Mouse (Mus musculus): ENCODE data around the gene Ncf2. TPM values are rescaled to one million over a fixed set of nuclear protein-coding genes. Genes with fewer than 3 reads are reported as not detected.

The Ncf2 gene
- polyA plus RNA-seq, 1 experiment from 2014 or later, result 2.6 TPM

DNA sequence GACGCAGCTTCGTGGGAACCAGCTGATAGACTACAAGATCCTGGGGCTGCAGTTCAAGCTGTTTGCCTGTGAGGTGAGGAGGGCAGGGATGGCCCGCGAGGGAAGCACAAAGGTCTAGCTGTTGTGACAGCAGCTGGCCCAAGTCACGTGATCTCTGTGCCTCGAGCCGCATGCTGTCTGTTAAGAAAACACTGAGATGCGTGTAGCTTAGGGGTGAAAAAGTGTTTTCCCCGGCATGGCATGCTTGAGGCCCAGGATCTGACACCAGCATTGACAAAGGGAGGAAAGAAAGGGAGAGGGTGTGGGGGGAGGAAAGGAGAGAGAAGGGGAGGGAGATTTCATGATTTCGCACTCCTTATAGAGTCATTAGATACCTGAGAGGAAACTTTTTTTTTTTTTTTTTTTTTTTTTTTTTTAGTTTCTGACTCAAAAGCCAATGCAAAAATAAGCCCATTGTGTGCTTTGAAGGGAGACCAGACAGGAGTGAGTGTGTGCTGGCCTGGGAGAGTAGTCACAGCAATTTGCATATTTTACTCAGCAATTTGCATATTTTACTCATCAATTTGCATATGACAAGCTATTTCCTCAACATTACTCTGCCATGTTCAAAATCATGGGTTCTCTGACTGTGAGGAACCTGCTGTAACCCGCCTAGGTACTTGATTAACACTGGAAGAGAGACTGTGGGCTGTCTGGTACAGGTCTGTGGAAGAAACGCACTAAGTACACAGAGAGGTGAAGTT is 17.2 kb downstream of the Ncf2 start:
- no peak overlapping the region for H3K27ac ChIP-seq (replicated peaks)
- H3K9me3 ChIP-seq (ENCODE audit: control insufficient read depth, low read length), result no peaks in the 10 kb centered on the region
- DNase-seq (ENCODE audit: low spot score) (no peak), ATAC-seq (ENCODE audit: low FRiP score, low TSS enrichment) (no peak)
- H3K4me2 ChIP-seq (replicated peaks; ENCODE audit: low read depth), result no peak overlapping the region
- no peak overlapping the region for H3K4me3 ChIP-seq (ENCODE audit: low read depth, low read length)
- WGBS, result 39% methylated on average over 12 of the region's 12 CpGs
- H3K9ac ChIP-seq (ENCODE audit: low read length), result no peak overlapping the region
- no peak for TF ChIP-seq CTCF (IDR thresholded peaks at IDR 0.05; ENCODE audit: low read depth)
- TF ChIP-seq EP300 (optimal IDR thresholded peaks at IDR 0.05), result no peak
- no peaks in the 10 kb centered on the region for H3K4me1 ChIP-seq (replicated peaks; ENCODE audit: control insufficient read depth, insufficient read depth)
- H3K27me3 ChIP-seq (ENCODE audit: control insufficient read depth, insufficient read depth, low read length), result no peaks in the 10 kb centered on the region
- no peaks in the 10 kb centered on the region for H3K36me3 ChIP-seq (ENCODE audit: control insufficient read depth, insufficient read depth, low read length)

DNA sequence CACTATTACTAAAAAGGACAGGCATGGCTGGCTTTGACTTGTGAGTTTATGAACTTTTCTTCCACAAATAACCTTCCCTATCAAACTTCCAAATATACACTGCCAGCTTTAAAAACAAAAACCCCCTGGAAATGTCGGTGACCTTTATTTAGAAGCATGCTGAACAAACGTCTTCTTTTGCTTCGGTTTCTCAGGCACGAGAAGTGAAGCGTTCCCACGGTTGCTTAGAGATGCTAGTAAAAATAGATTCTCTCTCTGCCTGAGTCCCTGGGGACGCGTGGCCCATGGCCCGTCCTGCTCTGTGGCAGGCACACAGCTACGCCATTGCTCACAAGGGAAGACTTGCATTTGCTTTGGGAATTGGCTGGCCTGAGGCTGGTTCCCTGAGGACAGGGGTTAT is 17.8 kb downstream of the Ncf2 start:
- DNase-seq (ENCODE audit: low spot score) (no peak), ATAC-seq (ENCODE audit: low FRiP score, low TSS enrichment) (no peak)
- Histone ChIP-seq H3K4me3 (ENCODE audit: low read depth, low read length) (no peak overlapping the region), H3K4me1 (replicated peaks; ENCODE audit: control insufficient read depth, insufficient read depth) (no peaks in the 10 kb centered on the region), H3K27ac (replicated peaks) (0 out of 2 replicates have a peak overlapping the region, but pooled peaks have one; percentile 18), H3K36me3 (ENCODE audit: control insufficient read depth, insufficient read depth, low read length) (no peaks in the 10 kb centered on the region), H3K9me3 (ENCODE audit: control insufficient read depth, low read length) (no peaks in the 10 kb centered on the region), H3K27me3 (ENCODE audit: control insufficient read depth, insufficient read depth, low read length) (no peaks in the 10 kb centered on the region), H3K9ac (ENCODE audit: low read length) (no peak overlapping the region), H3K4me2 (replicated peaks; ENCODE audit: low read depth) (no peak overlapping the region)
- WGBS, result 35% methylated on average over 10 of the region's 10 CpGs
- no peak for TF ChIP-seq CTCF (IDR thresholded peaks at IDR 0.05; ENCODE audit: low read depth)
- no peak for TF ChIP-seq EP300 (optimal IDR thresholded peaks at IDR 0.05)

DNA sequence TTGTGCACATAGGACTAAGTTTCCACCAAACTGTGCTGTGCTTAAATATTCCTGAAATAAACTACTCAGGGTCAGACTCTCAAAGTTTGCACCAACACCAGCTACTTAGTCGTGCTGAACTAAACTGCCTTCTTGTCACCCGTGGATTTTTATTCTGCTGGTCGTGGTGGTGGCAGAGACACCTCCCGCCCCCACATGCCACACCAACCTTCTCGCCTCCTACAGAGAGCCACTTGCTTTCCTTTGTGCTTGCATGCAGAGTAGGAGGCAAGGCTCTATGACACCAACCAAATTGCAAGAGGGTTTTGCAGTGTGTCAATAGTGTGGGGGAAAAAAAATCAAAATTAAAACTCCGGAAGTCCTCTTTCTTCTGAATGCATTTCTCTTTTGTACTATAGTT is 19.6 kb downstream of the Ncf2 start:
- 78% methylated on average over 6 of the region's 6 CpGs for WGBS
- no peak for DNase-seq (ENCODE audit: low spot score)
- H3K4me3 ChIP-seq (ENCODE audit: low read depth, low read length), result no peak overlapping the region
- H3K9ac ChIP-seq (ENCODE audit: low read length), result no peak overlapping the region
- no peak overlapping the region for H3K27ac ChIP-seq (replicated peaks)
- H3K4me2 ChIP-seq (replicated peaks; ENCODE audit: low read depth), result no peak overlapping the region
- no peak for ATAC-seq (ENCODE audit: low FRiP score, low TSS enrichment)
- no peaks in the 10 kb centered on the region for H3K4me1 ChIP-seq (replicated peaks; ENCODE audit: control insufficient read depth, insufficient read depth)
- H3K36me3 ChIP-seq (ENCODE audit: control insufficient read depth, insufficient read depth, low read length), result no peaks in the 10 kb centered on the region
- H3K27me3 ChIP-seq (ENCODE audit: control insufficient read depth, insufficient read depth, low read length), result no peaks in the 10 kb centered on the region
- no peak for TF ChIP-seq EP300 (optimal IDR thresholded peaks at IDR 0.05)
- TF ChIP-seq CTCF (IDR thresholded peaks at IDR 0.05; ENCODE audit: low read depth), result no peak
- H3K9me3 ChIP-seq (ENCODE audit: control insufficient read depth, low read length), result no peaks in the 10 kb centered on the region

DNA sequence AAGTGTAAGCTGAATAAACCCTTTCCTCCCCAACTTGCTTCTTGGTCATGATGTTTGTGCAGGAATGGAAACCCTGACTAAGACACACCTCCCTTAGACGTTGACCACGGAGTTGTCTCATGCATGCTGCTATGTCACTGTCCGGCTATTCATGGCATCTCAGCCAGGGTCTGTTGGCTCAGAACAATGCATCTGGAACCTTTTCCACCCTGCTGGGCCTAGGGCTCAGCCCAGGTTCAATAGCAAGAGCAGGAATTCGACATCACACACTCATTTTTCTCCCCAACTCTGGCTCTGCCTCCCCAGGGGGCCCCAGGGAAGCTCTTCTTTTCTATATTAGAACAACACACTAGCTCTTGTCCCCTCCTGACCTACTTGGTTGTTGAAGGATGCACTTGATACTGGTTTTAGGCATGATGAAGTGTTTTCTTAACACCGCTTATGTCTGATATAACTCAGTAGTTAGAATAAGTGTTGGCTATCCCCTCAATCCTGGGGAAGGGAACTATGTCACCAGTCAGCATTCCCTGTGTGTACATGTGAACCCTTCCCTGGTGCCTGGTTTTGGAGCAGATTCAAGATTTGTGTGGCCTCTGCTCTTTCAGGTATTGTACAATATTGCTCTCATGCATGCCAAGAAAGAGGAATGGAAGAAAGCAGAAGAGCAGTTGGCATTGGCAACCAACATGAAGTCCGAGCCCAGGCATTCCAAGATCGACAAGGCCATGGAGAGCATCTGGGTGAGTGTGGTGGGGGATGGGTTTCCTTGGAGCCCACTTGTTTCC is 21.1 kb downstream of the Ncf2 start:
- Histone ChIP-seq H3K4me3 (ENCODE audit: low read depth, low read length) (no peak overlapping the region), H3K9me3 (ENCODE audit: control insufficient read depth, low read length) (no peaks in the 10 kb centered on the region), H3K9ac (ENCODE audit: low read length) (no peak overlapping the region), H3K36me3 (ENCODE audit: control insufficient read depth, insufficient read depth, low read length) (no peaks in the 10 kb centered on the region), H3K4me1 (replicated peaks; ENCODE audit: control insufficient read depth, insufficient read depth) (no peaks in the 10 kb centered on the region), H3K27ac (replicated peaks) (no peak overlapping the region), H3K4me2 (replicated peaks; ENCODE audit: low read depth) (no peak overlapping the region), H3K27me3 (ENCODE audit: control insufficient read depth, insufficient read depth, low read length) (no peaks in the 10 kb centered on the region)
- ATAC-seq (ENCODE audit: low FRiP score, low TSS enrichment) (no peak), DNase-seq (ENCODE audit: low spot score) (no peak)
- 83% methylated on average over 7 of the region's 7 CpGs for WGBS
- no peak for TF ChIP-seq EP300 (optimal IDR thresholded peaks at IDR 0.05)
- TF ChIP-seq CTCF (IDR thresholded peaks at IDR 0.05; ENCODE audit: low read depth), result no peak

DNA sequence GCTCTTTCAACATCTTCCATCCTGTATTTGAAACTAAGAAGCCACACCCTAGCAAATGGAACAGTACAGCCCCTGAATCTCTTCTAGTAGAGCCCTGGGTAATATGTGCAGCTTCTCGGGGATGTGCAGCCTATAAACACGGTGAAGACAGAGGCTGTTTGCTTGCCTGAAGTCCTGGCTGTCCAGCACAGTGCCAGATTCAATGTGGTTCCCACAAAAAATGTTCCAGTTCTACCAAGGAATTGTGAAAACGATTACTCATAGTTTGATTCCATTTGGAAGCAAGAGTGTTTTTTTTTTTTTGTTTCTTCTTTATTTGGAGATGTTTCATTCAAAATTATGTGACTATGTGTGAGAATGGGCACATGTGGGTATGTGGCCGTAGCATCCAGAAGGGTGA is 21.8 kb downstream of the Ncf2 start:
- H3K27ac ChIP-seq (replicated peaks), result no peak overlapping the region
- ATAC-seq (ENCODE audit: low FRiP score, low TSS enrichment), result no peak
- no peaks in the 10 kb centered on the region for H3K27me3 ChIP-seq (ENCODE audit: control insufficient read depth, insufficient read depth, low read length)
- H3K4me1 ChIP-seq (replicated peaks; ENCODE audit: control insufficient read depth, insufficient read depth), result no peaks in the 10 kb centered on the region
- TF ChIP-seq EP300 (optimal IDR thresholded peaks at IDR 0.05) (no peak), CTCF (IDR thresholded peaks at IDR 0.05; ENCODE audit: low read depth) (no peak)
- DNase-seq (ENCODE audit: low spot score), result no peak
- no peaks in the 10 kb centered on the region for H3K36me3 ChIP-seq (ENCODE audit: control insufficient read depth, insufficient read depth, low read length)
- H3K9ac ChIP-seq (ENCODE audit: low read length), result no peak overlapping the region
- H3K4me3 ChIP-seq (ENCODE audit: low read depth, low read length), result no peak overlapping the region
- no peaks in the 10 kb centered on the region for H3K9me3 ChIP-seq (ENCODE audit: control insufficient read depth, low read length)
- WGBS, result 84% methylated on average over 4 of the region's 4 CpGs
- no peak overlapping the region for H3K4me2 ChIP-seq (replicated peaks; ENCODE audit: low read depth)

DNA sequence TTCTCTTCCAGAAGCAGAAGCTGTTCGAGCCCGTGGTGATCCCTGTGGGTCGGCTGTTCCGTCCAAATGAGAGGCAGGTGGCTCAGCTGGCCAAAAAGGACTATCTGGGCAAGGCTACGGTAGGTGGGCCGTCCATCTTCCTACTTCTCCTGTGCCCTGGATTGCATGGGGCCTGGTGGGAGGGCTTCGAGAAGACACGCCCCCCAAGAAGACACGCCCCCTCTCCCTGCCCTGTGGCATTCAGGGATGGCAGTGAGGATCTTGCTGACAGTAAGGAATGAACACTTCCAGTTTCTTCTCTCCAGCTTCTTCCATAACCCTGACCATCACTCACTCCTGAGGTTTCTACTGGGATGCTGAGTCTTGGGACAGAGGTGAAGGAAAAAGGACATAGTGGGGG is 24.2 kb downstream of the Ncf2 start:
- 76% methylated on average over 9 of the region's 9 CpGs for WGBS
- Histone ChIP-seq H3K9me3 (ENCODE audit: control insufficient read depth, low read length) (no peaks in the 10 kb centered on the region), H3K27me3 (ENCODE audit: control insufficient read depth, insufficient read depth, low read length) (no peaks in the 10 kb centered on the region)

More for the DNA sequence above, 24.2 kb downstream of the Ncf2 start:
- TF ChIP-seq CTCF (IDR thresholded peaks at IDR 0.05; ENCODE audit: low read depth), result no peak
- TF ChIP-seq EP300 (optimal IDR thresholded peaks at IDR 0.05), result no peak
- ATAC-seq (ENCODE audit: low FRiP score, low TSS enrichment), result no peak
- H3K36me3 ChIP-seq (ENCODE audit: control insufficient read depth, insufficient read depth, low read length), result no peaks in the 10 kb centered on the region
- H3K4me2 ChIP-seq (replicated peaks; ENCODE audit: low read depth), result no peak overlapping the region
- no peak for DNase-seq (ENCODE audit: low spot score)
- no peak overlapping the region for H3K27ac ChIP-seq (replicated peaks)
- no peaks in the 10 kb centered on the region for H3K4me1 ChIP-seq (replicated peaks; ENCODE audit: control insufficient read depth, insufficient read depth)
- no peak overlapping the region for H3K4me3 ChIP-seq (ENCODE audit: low read depth, low read length)
- no peak overlapping the region for H3K9ac ChIP-seq (ENCODE audit: low read length)
